Mouse (Mus musculus) erythroblast, embryonic 14.5 days (primary cell): ENCODE results near the gene Ap5z1. TPM values are rescaled to one million over a fixed set of nuclear protein-coding genes. Genes with fewer than 3 reads are reported as not detected.

Experiments
- H3K27me3 ChIP-seq: 2 replicates; pipeline ENCODE4 v1.6.1; 2012; ENCODE audit warnings: inconsistent platforms; ENCODE audit not compliant: control insufficient read depth
- H3K36me3 ChIP-seq: 2 replicates; pipeline ENCODE4 v1.6.1; 2012; ENCODE audit warnings: mild to moderate bottlenecking, inconsistent platforms; ENCODE audit not compliant: control insufficient read depth
- H3K4me1 ChIP-seq: 2 replicates; pipeline ENCODE4 v1.6.1; 2012; ENCODE audit warnings: inconsistent platforms; ENCODE audit not compliant: control insufficient read depth
- H3K4me3 ChIP-seq: replicated peaks from 2 replicates; pipeline ENCODE3; 2012; ENCODE audit warnings: moderate library complexity, mild to moderate bottlenecking, inconsistent platforms
- H3K9me3 ChIP-seq: 2 replicates; pipeline ENCODE4 v1.6.1; 2012; ENCODE audit warnings: low read length, inconsistent platforms, mixed read lengths; ENCODE audit not compliant: control insufficient read depth
- GATA1 ChIP-seq: IDR thresholded peaks from 2 replicates; pipeline ENCODE4 v1.6.1; 2012; ENCODE audit warnings: low read length, inconsistent platforms, mixed read lengths
- TAL1 ChIP-seq: IDR thresholded peaks from 3 replicates; pipeline ENCODE4 v1.6.1; 2012; ENCODE audit warnings: low read length, inconsistent platforms, mixed read lengths
- polyA plus RNA-seq: library from polyadenylated mRNA; stranded (reverse); fragments of >175 nt; gene quantifications from 2 replicates; pipeline ENCODE4 v1.2.3, GENCODE M21; 2012

The Ap5z1 gene
- polyA plus RNA-seq, 1 experiment, result 1.7 TPM

- Histone ChIP-seq H3K4me1 (no peaks in the 10 kb centered on the region), H3K9me3 (no peaks in the 10 kb centered on the region), H3K36me3 (no peaks in the 10 kb centered on the region), H3K27me3 (no peaks in the 10 kb centered on the region; the same call in 1 of the 2 replicates), H3K4me3 (no peak overlapping the region)
- TF ChIP-seq TAL1 (no peak), GATA1 (no peak)
Observed at GRCm38 (mm10) chr5:142495321-142496096, 31.8 kb downstream of the Ap5z1 start.

GRCm38 (mm10) chr5:142498964-142499363 lies 35.2 kb downstream of the Ap5z1 start:
- Histone ChIP-seq H3K36me3 (no peaks in the 10 kb centered on the region), H3K4me3 (no peak overlapping the region), H3K27me3 (no peaks in the 10 kb centered on the region), H3K9me3 (no peaks in the 10 kb centered on the region), H3K4me1 (no peaks in the 10 kb centered on the region)
- no peak for TF ChIP-seq TAL1
- TF ChIP-seq GATA1, result no peak

- no peaks in the 10 kb centered on the region for H3K27me3 ChIP-seq
- H3K4me3 ChIP-seq, result no peak overlapping the region
- no peaks in the 10 kb centered on the region for H3K36me3 ChIP-seq
- no peak for TF ChIP-seq GATA1
- TF ChIP-seq TAL1, result no peak
- H3K4me1 ChIP-seq, result no peaks in the 10 kb centered on the region
- no peaks in the 10 kb centered on the region for H3K9me3 ChIP-seq
Observed at GRCm38 (mm10) chr5:142500918-142501317, 37.2 kb downstream of the Ap5z1 start.

- TF ChIP-seq GATA1, result no peak
- no peaks in the 10 kb centered on the region for H3K4me1 ChIP-seq
- no peaks in the 10 kb centered on the region for H3K36me3 ChIP-seq
- no peaks in the 10 kb centered on the region for H3K27me3 ChIP-seq
- H3K9me3 ChIP-seq, result no peaks in the 10 kb centered on the region
- H3K4me3 ChIP-seq, result no peak overlapping the region
Observed at GRCm38 (mm10) chr5:142502414-142502813, 38.7 kb downstream of the Ap5z1 start.

- no peaks in the 10 kb centered on the region; the same call in 1 of the 2 replicates for H3K27me3 ChIP-seq
- H3K9me3 ChIP-seq, result no peaks in the 10 kb centered on the region
- H3K4me1 ChIP-seq, result no peaks in the 10 kb centered on the region
- TF ChIP-seq TAL1, result no peak
- TF ChIP-seq GATA1, result no peak
- H3K36me3 ChIP-seq, result no peaks in the 10 kb centered on the region
- no peak overlapping the region for H3K4me3 ChIP-seq
Observed at GRCm38 (mm10) chr5:142504175-142504574, 40.4 kb downstream of the Ap5z1 start.

- no peaks in the 10 kb centered on the region for H3K4me1 ChIP-seq
- no peak overlapping the region for H3K4me3 ChIP-seq
- TF ChIP-seq TAL1 (no peak), GATA1 (no peak)
- no peaks in the 10 kb centered on the region for H3K9me3 ChIP-seq
- H3K36me3 ChIP-seq, result no peaks in the 10 kb centered on the region
- H3K27me3 ChIP-seq, result peaks cover 4% of the 10 kb centered on the region; the same call in 1 of the 2 replicates
Observed at GRCm38 (mm10) chr5:142505695-142506423, 42.1 kb downstream of the Ap5z1 start.

- Histone ChIP-seq H3K4me1 (no peaks in the 10 kb centered on the region), H3K9me3 (no peaks in the 10 kb centered on the region), H3K4me3 (no peak overlapping the region), H3K36me3 (no peaks in the 10 kb centered on the region), H3K27me3 (peaks cover 4% of the 10 kb centered on the region; the same call in 1 of the 2 replicates)
- no peak for TF ChIP-seq TAL1
- TF ChIP-seq GATA1, result no peak
Observed at GRCm38 (mm10) chr5:142509141-142510060, 45.7 kb downstream of the Ap5z1 start.

- Histone ChIP-seq H3K27me3 (peaks cover 4% of the 10 kb centered on the region; the same call in 1 of the 2 replicates), H3K4me1 (no peaks in the 10 kb centered on the region), H3K4me3 (no peak overlapping the region), H3K9me3 (no peaks in the 10 kb centered on the region), H3K36me3 (no peaks in the 10 kb centered on the region)
- TF ChIP-seq TAL1, result no peak
- no peak for TF ChIP-seq GATA1
Observed at GRCm38 (mm10) chr5:142510061-142510414, 46.3 kb downstream of the Ap5z1 start.

GRCm38 (mm10) chr5:142512112-142512511 lies 48.4 kb downstream of the Ap5z1 start:
- H3K27me3 ChIP-seq, result peaks cover 4% of the 10 kb centered on the region; the same call in 1 of the 2 replicates
- H3K4me3 ChIP-seq, result no peak overlapping the region
- H3K4me1 ChIP-seq, result no peaks in the 10 kb centered on the region
- TF ChIP-seq GATA1, result no peak
- TF ChIP-seq TAL1, result no peak
- H3K36me3 ChIP-seq, result no peaks in the 10 kb centered on the region
- no peaks in the 10 kb centered on the region for H3K9me3 ChIP-seq
